Mouse (Mus musculus) CH12.LX (cell line): Measurements from ENCODE around the gene Nudt22. TPM values are rescaled to one million over a fixed set of nuclear protein-coding genes. Genes with fewer than 3 reads are reported as not detected.

Experiments
- DNase-seq: peaks from one replicate; pipeline ENCODE4 v3.0.0-alpha.2; 2013; ENCODE audit errors: extremely low read depth
- H3K27ac ChIP-seq: 2 replicates; pipeline ENCODE4 v1.5.1; 2012; ENCODE audit warnings: low read depth, mild to moderate bottlenecking, control low read depth, moderate library complexity; ENCODE audit not compliant: insufficient read depth
- H3K27me3 ChIP-seq: replicated peaks from 2 replicates; pipeline ENCODE3; 2012; ENCODE audit warnings: inconsistent platforms
- H3K36me3 ChIP-seq, 2 experiments: replicated peaks in 1 of 2; 2 replicates each; pipeline versions ENCODE3 to v1.6.1; 2012; ENCODE audit warnings: inconsistent platforms in 1 of 2, low read length in 1 of 2, mild to moderate bottlenecking in 1 of 2, mixed read lengths in 1 of 2, moderate library complexity in 1 of 2; ENCODE audit not compliant: control insufficient read depth in 1 of 2, insufficient read depth in 1 of 2
- H3K4me1 ChIP-seq, 2 experiments: 2 replicates each; pipeline ENCODE4 v1.6.1; 2012; ENCODE audit warnings: inconsistent platforms in 1 of 2, moderate library complexity in 1 of 2; ENCODE audit not compliant: insufficient read depth in 2 of 2, control insufficient read depth in 1 of 2
- H3K4me2 ChIP-seq: 2 replicates; pipeline ENCODE4 v1.6.1; 2012; ENCODE audit warnings: low read depth, mild to moderate bottlenecking, control low read depth; ENCODE audit not compliant: poor library complexity, insufficient read depth, severe bottlenecking
- H3K4me3 ChIP-seq, 3 experiments: fragments of 150-350 bp in 1 of 3; sonication (generic) in 1 of 3; replicated peaks in 1 of 3; 2 replicates each; pipeline versions ENCODE3 to v1.5.1; 2011 to 2012; ENCODE audit warnings: low read depth in 2 of 3, low read length in 2 of 3, mild to moderate bottlenecking in 2 of 3, moderate library complexity in 2 of 3, control low read depth in 1 of 3, improper control_type of control experiment in 1 of 3, inconsistent platforms in 1 of 3, mixed read lengths in 1 of 3; ENCODE audit not compliant: poor library complexity in 1 of 3
- H3K79me2 ChIP-seq: replicated peaks from 2 replicates; pipeline ENCODE4 v1.6.1; 2012; ENCODE audit warnings: mild to moderate bottlenecking, moderate library complexity; ENCODE audit not compliant: control insufficient read depth, poor library complexity, insufficient read depth, severe bottlenecking; ENCODE audit errors: extremely low read depth
- H3K9ac ChIP-seq: 2 replicates; pipeline ENCODE4 v1.6.1; 2012; ENCODE audit warnings: low read depth, mild to moderate bottlenecking, control low read depth, moderate library complexity; ENCODE audit not compliant: insufficient read depth
- H3K9me3 ChIP-seq: replicated peaks from 2 replicates; pipeline ENCODE3; 2012; ENCODE audit warnings: low read length, inconsistent platforms, mixed read lengths
- BHLHE40 ChIP-seq: IDR thresholded peaks from 2 replicates; pipeline ENCODE4 v1.6.1; 2011; ENCODE audit warnings: mild to moderate bottlenecking, low read depth, low read length, improper control_type of control experiment
- CHD1 ChIP-seq: IDR thresholded peaks from 2 replicates; pipeline ENCODE4 v1.6.1; 2012; ENCODE audit warnings: low read depth, low read length, improper control_type of control experiment, inconsistent platforms
- CHD2 ChIP-seq: IDR thresholded peaks from 2 replicates; pipeline ENCODE4 v1.6.1; 2011; ENCODE audit warnings: low read length, improper control_type of control experiment
- CTCF ChIP-seq, 2 experiments: IDR thresholded peaks in 1 of 2; conservative IDR thresholded peaks in 1 of 2; 2 replicates each; pipeline ENCODE4 v1.5.1; 2011 to 2012; ENCODE audit warnings: low read depth in 2 of 2, low read length in 2 of 2, improper control_type of control experiment in 1 of 2, inconsistent platforms in 1 of 2, mild to moderate bottlenecking in 1 of 2, moderate library complexity in 1 of 2
- E2F4 ChIP-seq: IDR thresholded peaks from 2 replicates; pipeline ENCODE4 v1.6.1; 2011; ENCODE audit warnings: low read depth, low read length, improper control_type of control experiment; ENCODE audit not compliant: insufficient replicate concordance
- ELF1 ChIP-seq: IDR thresholded peaks from 2 replicates; pipeline ENCODE4 v1.6.1; 2014; ENCODE audit warnings: low read depth, mild to moderate bottlenecking, inconsistent platforms, low read length, improper control_type of control experiment
- EP300 ChIP-seq: IDR thresholded peaks from 2 replicates; pipeline ENCODE4 v1.6.1; 2011; ENCODE audit warnings: low read length, improper control_type of control experiment
- ETS1 ChIP-seq: conservative IDR thresholded peaks from 2 replicates; pipeline ENCODE4 v1.6.1; 2012; ENCODE audit warnings: low read depth, mild to moderate bottlenecking, inconsistent platforms, low read length, improper control_type of control experiment, moderate library complexity
- GABPA ChIP-seq: IDR thresholded peaks from 2 replicates; pipeline ENCODE4 v1.6.1; 2012; ENCODE audit warnings: low read depth, low read length, improper control_type of control experiment, inconsistent platforms; ENCODE audit not compliant: insufficient replicate concordance
- HCFC1 ChIP-seq: IDR thresholded peaks from 2 replicates; pipeline ENCODE4 v1.6.1; 2012; ENCODE audit warnings: low read depth, mild to moderate bottlenecking, inconsistent platforms, low read length, improper control_type of control experiment
- IRF4 ChIP-seq: IDR thresholded peaks from 2 replicates; pipeline ENCODE4 v1.6.1; 2014; ENCODE audit warnings: low read depth, mild to moderate bottlenecking, inconsistent platforms, low read length, improper control_type of control experiment
- JUN ChIP-seq: IDR thresholded peaks from 2 replicates; pipeline ENCODE4 v1.6.1; 2011; ENCODE audit warnings: low read depth, mild to moderate bottlenecking, low read length, improper control_type of control experiment, moderate library complexity; ENCODE audit not compliant: insufficient read depth
- JUND ChIP-seq: conservative IDR thresholded peaks from 2 replicates; pipeline ENCODE4 v1.6.1; 2011; ENCODE audit warnings: low read depth, low read length, improper control_type of control experiment
- KAT2A ChIP-seq: IDR thresholded peaks from 2 replicates; pipeline ENCODE4 v1.6.1; 2012; ENCODE audit warnings: low read length, improper control_type of control experiment, inconsistent platforms; ENCODE audit not compliant: insufficient replicate concordance
- MAFK ChIP-seq: IDR thresholded peaks from 2 replicates; pipeline ENCODE4 v1.6.1; 2011; ENCODE audit warnings: low read length, improper control_type of control experiment; ENCODE audit not compliant: insufficient replicate concordance
- MAX ChIP-seq: IDR thresholded peaks from 2 replicates; pipeline ENCODE4 v1.6.1; 2011; ENCODE audit warnings: low read length, improper control_type of control experiment
- MAZ ChIP-seq: IDR thresholded peaks from 2 replicates; pipeline ENCODE4 v1.6.1; 2012; ENCODE audit warnings: low read depth, mild to moderate bottlenecking, inconsistent platforms, low read length, improper control_type of control experiment, moderate library complexity
- MEF2A ChIP-seq: IDR thresholded peaks from 2 replicates; pipeline ENCODE4 v1.6.1; 2014; ENCODE audit warnings: low read depth, mild to moderate bottlenecking, inconsistent platforms, low read length, improper control_type of control experiment, borderline replicate concordance
- MXI1 ChIP-seq: IDR thresholded peaks from 2 replicates; pipeline ENCODE4 v1.6.1; 2011; ENCODE audit warnings: mild to moderate bottlenecking, low read depth, low read length, improper control_type of control experiment
- MYC ChIP-seq: IDR thresholded peaks from 2 replicates; pipeline ENCODE4 v1.6.1; 2011; ENCODE audit warnings: low read depth, mild to moderate bottlenecking, improper control_type of control experiment, low read length
- NELFE ChIP-seq: IDR thresholded peaks from 2 replicates; pipeline ENCODE4 v1.6.1; 2011; ENCODE audit warnings: low read depth, low read length, improper control_type of control experiment
- NRF1 ChIP-seq: IDR thresholded peaks from 2 replicates; pipeline ENCODE4 v1.6.1; 2014; ENCODE audit warnings: low read depth, mild to moderate bottlenecking, inconsistent platforms, low read length, improper control_type of control experiment, moderate library complexity
- PAX5 ChIP-seq: IDR thresholded peaks from 2 replicates; pipeline ENCODE4 v1.6.1; 2012; ENCODE audit warnings: low read length, inconsistent platforms, mixed read lengths
- POLR2A ChIP-seq: IDR thresholded peaks from 2 replicates; pipeline ENCODE4 v1.6.1; 2011; ENCODE audit warnings: low read depth, mild to moderate bottlenecking, improper control_type of control experiment, low read length
- RAD21 ChIP-seq: IDR thresholded peaks from 2 replicates; pipeline ENCODE4 v1.6.1; 2011; ENCODE audit warnings: low read depth, mild to moderate bottlenecking, low read length, improper control_type of control experiment, moderate library complexity
- RCOR1 ChIP-seq: conservative IDR thresholded peaks from 2 replicates; pipeline ENCODE4 v1.6.1; 2012; ENCODE audit warnings: low read depth, mild to moderate bottlenecking, inconsistent platforms, low read length, improper control_type of control experiment
- SIN3A ChIP-seq: IDR thresholded peaks from 2 replicates; pipeline ENCODE4 v1.6.1; 2012; ENCODE audit warnings: low read length, improper control_type of control experiment, inconsistent platforms
- SMC3 ChIP-seq: IDR thresholded peaks from 2 replicates; pipeline ENCODE4 v1.6.1; 2011; ENCODE audit warnings: low read depth, low read length, improper control_type of control experiment
- TBP ChIP-seq: conservative IDR thresholded peaks from 2 replicates; pipeline ENCODE4 v1.6.1; 2011; ENCODE audit warnings: low read depth, low read length, improper control_type of control experiment
- TCF12 ChIP-seq: IDR thresholded peaks from 2 replicates; pipeline ENCODE4 v1.6.1; 2014; ENCODE audit warnings: low read depth, mild to moderate bottlenecking, inconsistent platforms, low read length, improper control_type of control experiment
- USF2 ChIP-seq: conservative IDR thresholded peaks from 2 replicates; pipeline ENCODE4 v1.6.1; 2011; ENCODE audit warnings: low read depth, low read length, improper control_type of control experiment
- ZC3H11A ChIP-seq: IDR thresholded peaks from 2 replicates; pipeline ENCODE4 v1.6.1; 2012; ENCODE audit warnings: low read depth, mild to moderate bottlenecking, inconsistent platforms, low read length, improper control_type of control experiment
- ZKSCAN1 ChIP-seq: IDR thresholded peaks from 2 replicates; pipeline ENCODE4 v1.6.1; 2012; ENCODE audit warnings: low read depth, inconsistent platforms, low read length, improper control_type of control experiment, borderline replicate concordance
- ZMIZ1 ChIP-seq: IDR thresholded peaks from 2 replicates; pipeline ENCODE4 v1.6.1; 2012; ENCODE audit warnings: low read depth, mild to moderate bottlenecking, inconsistent platforms, low read length, improper control_type of control experiment
- ZNF384 ChIP-seq: IDR thresholded peaks from 2 replicates; pipeline ENCODE4 v1.6.1; 2012; ENCODE audit warnings: low read depth, low read length, improper control_type of control experiment, inconsistent platforms
- dilution Hi-C: fragments of 300-500 bp; cut with MboI; formaldehyde crosslinking; loops from 2 replicates; pipeline ENCODE4 v1.14.3; 2020; ENCODE audit warnings: low sequenced_read_pairs; ENCODE audit not compliant: extremely low pct_unique_long_range_greater_than_20kb, extremely low pct_ligation_motif_present
- in situ Hi-C: fragments of 300-500 bp; cut with MboI; formaldehyde crosslinking; loops from 3 replicates; pipeline ENCODE4 v1.14.3; 2019; ENCODE audit warnings: low sequenced_read_pairs, low pct_ligation_motif_present, low pct_unique_long_range_greater_than_20kb, mixed read lengths
- polyA plus RNA-seq: library from polyadenylated mRNA; unstranded; fragments of >175 nt; gene quantifications from 2 replicates; pipeline ENCODE4 v1.2.1, GENCODE M21; 2012; ENCODE audit warnings: low read depth; ENCODE audit not compliant: insufficient read length
- total RNA-seq, 2 experiments: library from RNA; depleted of rRNA; stranded (reverse); fragments of 300-350 nt in 1 of 2; fragments of >200 nt in 1 of 2; gene quantifications; 2 replicates each; pipeline ENCODE4 v1.2.3; 2012 to 2014

Gene Nudt22
- total RNA-seq (2012; rRNA removed) (24.6 and 26.6 TPM in 2 replicates), total RNA-seq (2014; rRNA removed) (9.0 and 11.2 TPM in 2 replicates), polyA plus RNA-seq (10.8 and 11.1 TPM in 2 replicates)

DNA sequence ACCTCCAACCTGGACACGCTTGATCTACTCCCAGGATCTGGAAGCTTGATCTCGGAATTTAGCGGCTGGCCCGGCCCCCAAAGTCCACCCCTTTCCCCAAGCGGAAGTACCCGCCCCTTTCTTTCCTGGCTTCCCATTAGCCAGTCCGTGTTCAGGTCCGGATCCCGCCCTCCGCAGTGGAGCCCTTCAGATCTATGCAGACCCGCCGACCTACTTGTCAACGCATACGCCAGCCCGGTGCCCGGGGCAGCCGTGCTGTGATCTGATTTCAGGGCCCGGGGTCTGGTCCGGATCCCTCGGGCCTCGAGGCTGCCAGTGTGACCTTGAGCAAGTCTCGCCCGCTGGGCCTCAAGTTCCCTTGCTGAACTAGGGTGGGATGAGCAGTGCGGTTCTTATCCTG, at the start of gene Nudt22, which contains the start of gene Trpt1:
TSS of gene Nudt22 (minus strand) at position 112 of the 400 bp plus-strand sequence.
TSS of gene Trpt1 (plus strand) at position 126 of the 400 bp plus-strand sequence.
- Histone ChIP-seq H3K36me3 (peaks cover 25 to 33% of the 10 kb centered on the region in 2 experiments), H3K9ac (peak within 1 kb of the TSS; percentile 62)
- TF ChIP-seq NELFE (0 out of 2 replicates have a peak, but pooled peaks have one; percentile 49), JUND (no peak), USF2 (no peak), MAX (no peak), MYC (no peak), ZNF384 (no peak), MAZ (no peak), CHD1 (no peak), MEF2A (no peak), HCFC1 (peak; percentile 54), RAD21 (no peak), TCF12 (peak; percentile 22; the same call in 1 of the 2 replicates), ELF1 (peak; percentile 78), GABPA (no peak), ZC3H11A (no peak), CHD2 (no peak), E2F4 (no peak), IRF4 (no peak), MXI1 (no peak), POLR2A (peak; percentile 61; the same call in 1 of the 2 replicates), TBP (no peak), BHLHE40 (no peak), ZKSCAN1 (no peak), SIN3A (peak; percentile 54; the same call in 1 of the 2 replicates), SMC3 (no peak), RCOR1 (no peak), PAX5 (no peak), KAT2A (no peak), MAFK (no peak), EP300 (no peak), ZMIZ1 (0 out of 2 replicates have a peak, but pooled peaks have one; percentile 4), NRF1 (no peak), CTCF (conservative IDR thresholded peaks at IDR 0.05 in 1 of 2, IDR thresholded peaks at IDR 0.05 in 1 of 2; ENCODE audit: low read depth in 2 of 2, low read length in 2 of 2) (no peak), JUN (no peak), ETS1 (no peak)
- TF ChIP-seq, all 38 proteins: peak for 7
- peak within 1 kb of the TSS; percentile 67 for H3K4me2 ChIP-seq
- in situ Hi-C loops, result no loop called here
- H3K4me3 ChIP-seq, result peak within 1 kb of the TSS; percentile 63 to 90 (median 69)
- H3K4me1 ChIP-seq, result peaks cover 4 to 56% of the 10 kb centered on the region in 2 experiments
- H3K27me3 ChIP-seq, result no peaks in the 10 kb centered on the region
- H3K9me3 ChIP-seq, result no peaks in the 10 kb centered on the region
- H3K27ac ChIP-seq, result no peak within 1 kb of the TSS
- dilution Hi-C loops, result no loop called here
- peak; percentile 83 for DNase-seq
- H3K79me2 ChIP-seq, result no peaks in the 10 kb centered on the region
